Comparison of ENCODE assay signal across 51 mouse cellular contexts in genomic region chr4:115575255-115575654, GRCm38 (mm10). TPM values are rescaled to one million over a fixed set of nuclear protein-coding genes. Genes with fewer than 3 reads are reported as not detected.
"Had no signal": no experiment of that assay in that cellular context is flagged by ENCODE, and none has a peak within 500 bp of the region (broad histone marks: within the 10 kb centered on the region; RNA-seq: fewer than 3 reads in every experiment).

No protein-coding gene starts in this region.

- H3K9me3 ChIP-seq: heart, embryonic 10.5 days; heart, embryonic 12.5 days; heart, embryonic 13.5 days; heart, embryonic 15.5 days; hindbrain, embryonic 10.5 days; hindbrain, embryonic 12.5 days; hindbrain, embryonic 13.5 days; hindbrain, embryonic 15.5 days; intestine, embryonic 15.5 days; kidney, embryonic 15.5 days had no signal

- H3K36me3 ChIP-seq: heart, embryonic 10.5 days; heart, embryonic 12.5 days; heart, embryonic 13.5 days; heart, embryonic 15.5 days; hindbrain, embryonic 10.5 days; hindbrain, embryonic 12.5 days; hindbrain, embryonic 13.5 days; hindbrain, embryonic 15.5 days; intestine, embryonic 15.5 days; kidney, embryonic 15.5 days had no signal

- H3K9ac ChIP-seq: heart, embryonic 12.5 days; heart, embryonic 13.5 days; heart, embryonic 15.5 days; hindbrain, embryonic 12.5 days; hindbrain, embryonic 13.5 days; hindbrain, embryonic 14.5 days; hindbrain, embryonic 15.5 days; intestine, embryonic 15.5 days; kidney, embryonic 15.5 days had no signal

- H3K27ac ChIP-seq: heart, embryonic 10.5 days; heart, embryonic 13.5 days; heart, embryonic 15.5 days; hindbrain, embryonic 10.5 days; hindbrain, embryonic 12.5 days; hindbrain, embryonic 13.5 days; hindbrain, embryonic 14.5 days; hindbrain, embryonic 15.5 days; hindbrain, postnatal 0 days; intestine, embryonic 15.5 days; kidney, embryonic 15.5 days; kidney, postnatal 0 days; layer of hippocampus, adult 2 months had no signal

- H3K4me3 ChIP-seq: heart, embryonic 10.5 days; heart, embryonic 12.5 days; heart, embryonic 13.5 days; heart, embryonic 15.5 days; hindbrain, embryonic 10.5 days; hindbrain, embryonic 12.5 days; hindbrain, embryonic 13.5 days; hindbrain, embryonic 15.5 days; intestine, embryonic 15.5 days; kidney, embryonic 15.5 days; layer of hippocampus, adult 2 months had no signal

- DNase-seq: heart, postnatal 10 days; heart, postnatal 14 days; heart, postnatal 36 days; heart, postnatal 4 days; kidney, adult 11 months; kidney, adult 18-20 months; kidney, adult 2 months; kidney, adult 8-10 months; kidney, adult 9 months; kidney, postnatal 10 days; kidney, postnatal 14 days; kidney, postnatal 25 days; kidney, postnatal 36 days; kidney, postnatal 4 days; layer of hippocampus, adult 9-11 months; layer of hippocampus, postnatal 36 days had no signal

- ATAC-seq: hindbrain, embryonic 16.5 days; hindbrain, postnatal 0 days; inflammation-experienced regulatory T-cells, adult 6 months; intestine, embryonic 15.5 days; intestine, embryonic 16.5 days; intestine, postnatal 0 days had no signal

- H3K27me3 ChIP-seq: heart, embryonic 12.5 days; heart, embryonic 13.5 days; heart, embryonic 15.5 days; hindbrain, embryonic 12.5 days; hindbrain, embryonic 13.5 days; hindbrain, embryonic 15.5 days; intestine, embryonic 15.5 days; kidney, embryonic 15.5 days had no signal

- H3K4me2 ChIP-seq: heart, embryonic 11.5 days; heart, embryonic 12.5 days; heart, embryonic 13.5 days; heart, embryonic 15.5 days; hindbrain, embryonic 12.5 days; hindbrain, embryonic 13.5 days; hindbrain, embryonic 14.5 days; hindbrain, embryonic 15.5 days; intestine, embryonic 15.5 days; kidney, embryonic 15.5 days had no signal

- H3K4me1 ChIP-seq: heart, embryonic 10.5 days; heart, embryonic 12.5 days; heart, embryonic 13.5 days; heart, embryonic 15.5 days; hindbrain, embryonic 10.5 days; hindbrain, embryonic 12.5 days; hindbrain, embryonic 13.5 days; hindbrain, embryonic 15.5 days; intestine, embryonic 15.5 days; kidney, embryonic 15.5 days had no signal

RNA-seq across cellular contexts. Expression of gene Cyp4a31, which starts 11.8 kb away (rescaled TPM):
- total RNA-seq: heart, adult 8-10 months; heart, postnatal 10 days; heart, postnatal 14 days; heart, postnatal 25 days; heart, postnatal 36 days; heart, postnatal 4 days; hematopoietic stem cell, adult 5-6 weeks; hindbrain, postnatal 0 days; layer of hippocampus, adult 18-20 months; layer of hippocampus, adult 2 months; layer of hippocampus, adult 8-10 months; layer of hippocampus, postnatal 10 days; layer of hippocampus, postnatal 14 days; layer of hippocampus, postnatal 25 days; layer of hippocampus, postnatal 36 days had no signal
- polyA plus RNA-seq: heart, embryonic 10.5 days; heart, embryonic 11.5 days; heart, embryonic 12.5 days; heart, embryonic 13.5 days; heart, embryonic 14.5 days; heart, embryonic 15.5 days; heart, embryonic 16.5 days; heart, postnatal 0 days; hindbrain, embryonic 10.5 days; hindbrain, embryonic 11.5 days; hindbrain, embryonic 12.5 days; hindbrain, embryonic 13.5 days; hindbrain, embryonic 14.5 days; hindbrain, embryonic 15.5 days; hindbrain, embryonic 16.5 days; hindbrain, postnatal 0 days; inflammation-experienced regulatory T-cells, adult 6 months; intestine, embryonic 14.5 days; intestine, embryonic 15.5 days; intestine, embryonic 16.5 days; intestine, postnatal 0 days; large intestine, adult 2 months had no signal

RNA-seq across cellular contexts. Expression of gene Cyp4a32, which starts 25.5 kb away (rescaled TPM):
- total RNA-seq: heart, adult 8-10 months; heart, postnatal 10 days; heart, postnatal 14 days; heart, postnatal 25 days; heart, postnatal 36 days; heart, postnatal 4 days; hematopoietic stem cell, adult 5-6 weeks; hindbrain, postnatal 0 days; layer of hippocampus, adult 18-20 months; layer of hippocampus, adult 2 months; layer of hippocampus, adult 8-10 months; layer of hippocampus, postnatal 10 days; layer of hippocampus, postnatal 14 days; layer of hippocampus, postnatal 25 days; layer of hippocampus, postnatal 36 days had no signal
- polyA plus RNA-seq: heart, embryonic 10.5 days; heart, embryonic 11.5 days; heart, embryonic 12.5 days; heart, embryonic 13.5 days; heart, embryonic 14.5 days; heart, embryonic 15.5 days; heart, embryonic 16.5 days; heart, postnatal 0 days; hindbrain, embryonic 10.5 days; hindbrain, embryonic 11.5 days; hindbrain, embryonic 12.5 days; hindbrain, embryonic 13.5 days; hindbrain, embryonic 14.5 days; hindbrain, embryonic 15.5 days; hindbrain, embryonic 16.5 days; hindbrain, postnatal 0 days; inflammation-experienced regulatory T-cells, adult 6 months; intestine, embryonic 14.5 days; intestine, embryonic 15.5 days; intestine, embryonic 16.5 days; intestine, postnatal 0 days; kidney, embryonic 14.5 days; kidney, embryonic 15.5 days; kidney, embryonic 16.5 days; large intestine, adult 2 months had no signal

RNA-seq across cellular contexts. Expression of gene Cyp4a10, which starts 57.2 kb away (rescaled TPM):
- total RNA-seq: heart, postnatal 10 days; heart, postnatal 25 days; hematopoietic stem cell, adult 5-6 weeks; hindbrain, postnatal 0 days; layer of hippocampus, adult 18-20 months; layer of hippocampus, adult 2 months; layer of hippocampus, adult 8-10 months; layer of hippocampus, postnatal 10 days; layer of hippocampus, postnatal 14 days; layer of hippocampus, postnatal 25 days; layer of hippocampus, postnatal 36 days had no signal
- polyA plus RNA-seq: heart, embryonic 10.5 days; heart, embryonic 11.5 days; heart, embryonic 12.5 days; heart, embryonic 13.5 days; heart, embryonic 14.5 days; heart, embryonic 15.5 days; heart, embryonic 16.5 days; heart, postnatal 0 days; hindbrain, embryonic 10.5 days; hindbrain, embryonic 11.5 days; hindbrain, embryonic 12.5 days; hindbrain, embryonic 13.5 days; hindbrain, embryonic 14.5 days; hindbrain, embryonic 15.5 days; hindbrain, embryonic 16.5 days; hindbrain, postnatal 0 days; inflammation-experienced regulatory T-cells, adult 6 months; intestine, embryonic 14.5 days; large intestine, adult 2 months had no signal
